Mouse (Mus musculus): Measurements from ENCODE around the gene Rpl29. TPM values are rescaled to one million over a fixed set of nuclear protein-coding genes. Genes with fewer than 3 reads are reported as not detected.

The Rpl29 gene
- 867 TPM for total RNA-seq (2023)

DNA sequence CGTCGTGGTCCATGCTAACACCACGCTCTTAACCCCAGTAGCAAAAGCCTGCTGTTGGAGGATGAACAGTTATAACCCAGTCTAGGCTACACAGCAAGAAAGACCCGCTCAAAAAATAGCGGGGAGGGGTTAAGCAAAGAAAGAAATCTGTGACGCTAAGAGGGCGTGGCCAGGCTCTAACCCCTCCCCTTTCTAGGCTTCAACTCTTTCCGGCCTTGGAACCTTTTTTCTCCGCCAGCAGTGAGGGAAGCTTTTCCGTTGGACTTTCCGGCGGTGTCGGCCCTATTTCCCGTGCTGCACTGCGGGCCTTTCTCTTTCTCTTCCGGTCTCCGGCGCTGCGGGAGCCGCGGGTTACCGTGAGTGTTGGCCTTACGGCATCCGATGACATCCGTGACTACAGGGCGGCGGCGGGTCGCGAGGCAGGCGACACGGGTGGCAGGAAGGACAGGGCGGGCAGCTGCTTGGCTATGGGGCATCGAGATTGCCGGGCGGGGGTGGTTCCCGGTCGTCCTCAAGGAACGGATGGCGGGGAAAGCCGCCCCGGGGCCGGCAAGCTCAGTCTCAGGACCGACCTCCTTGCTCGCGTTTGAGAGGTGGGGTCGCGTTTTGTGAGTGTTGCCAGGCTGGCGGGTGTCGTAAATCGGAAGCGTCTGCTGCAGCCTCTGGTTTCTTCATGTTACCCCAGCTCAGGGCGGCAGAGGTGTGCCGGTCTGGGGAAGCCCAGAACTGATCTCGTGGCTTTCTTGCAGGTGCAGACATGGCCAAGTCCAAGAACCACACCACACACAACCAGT, at the start of gene Rpl29:
Gene Rpl29 (plus strand): TSS at position 234 of the 794 bp plus-strand sequence.

DNA sequence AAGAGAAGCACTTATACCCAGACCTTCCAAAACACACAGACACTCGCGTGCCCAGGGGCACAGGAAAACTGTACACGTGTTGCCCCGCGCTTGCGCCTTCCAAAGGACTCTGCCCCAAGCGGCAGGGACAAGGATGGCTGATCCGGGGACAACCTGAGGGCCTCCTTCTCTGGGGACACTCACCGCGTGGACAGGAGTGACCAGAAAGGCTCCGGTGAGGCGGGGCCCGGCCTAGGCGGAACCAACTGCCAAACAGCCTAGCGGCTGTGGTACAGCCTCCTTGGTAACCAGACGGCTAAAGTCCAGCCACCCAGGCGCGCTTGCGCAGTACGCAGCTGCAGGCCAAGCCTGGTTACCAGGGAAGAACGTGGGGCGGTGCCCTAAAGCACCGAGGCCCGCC, 18.1 kb downstream of the Rpl29 start, which contains the start of the genes Abhd14b and Abhd14a:
Gene Abhd14b (plus strand): TSS at position 112 of the 400 bp plus-strand sequence.
Gene Abhd14a (minus strand): TSS at position 331 of the 400 bp plus-strand sequence.

DNA sequence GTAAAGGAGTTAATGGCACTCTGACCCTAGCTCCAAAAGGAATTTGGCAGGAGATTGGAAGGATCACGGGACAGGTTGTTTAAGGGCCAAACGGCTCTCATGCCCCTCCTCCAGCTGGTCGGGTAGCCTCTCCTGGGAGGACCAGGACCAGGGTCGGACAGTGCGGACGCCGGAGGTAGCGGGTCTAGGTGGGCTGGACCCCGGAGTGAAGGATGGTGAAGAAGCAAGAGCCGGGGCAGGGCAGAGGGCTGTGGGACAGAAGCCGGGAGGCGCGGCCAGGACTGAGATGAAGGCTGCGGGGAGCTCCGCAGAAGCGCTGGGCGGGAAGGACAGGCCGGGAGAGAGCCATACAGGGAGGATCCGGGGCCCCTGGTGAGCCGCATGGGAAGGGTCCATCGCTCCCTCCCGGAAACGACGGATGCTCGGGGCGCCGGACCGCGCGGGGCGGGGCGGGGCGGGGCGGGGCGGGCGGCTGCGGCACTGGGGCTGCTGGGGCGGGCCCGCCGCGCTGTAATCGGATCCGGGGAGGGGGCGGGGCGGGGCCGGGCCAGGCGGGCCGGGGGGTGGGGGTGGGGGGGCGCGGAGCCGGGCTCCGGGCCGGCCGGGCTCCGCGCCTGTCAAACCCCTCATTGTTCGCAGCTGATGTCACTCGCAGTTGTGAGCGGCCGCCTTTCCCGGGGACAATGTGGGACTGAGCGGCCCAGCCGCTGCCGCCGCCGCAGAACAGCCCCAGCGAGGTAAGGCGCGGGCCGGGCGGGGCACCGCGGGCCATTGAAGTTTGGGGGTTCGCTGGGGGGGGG, 24.2 kb downstream of the Rpl29 start, which contains the start of gene Pcbp4:
Gene Pcbp4 (plus strand): TSS at position 21 of the 800 bp plus-strand sequence.

DNA sequence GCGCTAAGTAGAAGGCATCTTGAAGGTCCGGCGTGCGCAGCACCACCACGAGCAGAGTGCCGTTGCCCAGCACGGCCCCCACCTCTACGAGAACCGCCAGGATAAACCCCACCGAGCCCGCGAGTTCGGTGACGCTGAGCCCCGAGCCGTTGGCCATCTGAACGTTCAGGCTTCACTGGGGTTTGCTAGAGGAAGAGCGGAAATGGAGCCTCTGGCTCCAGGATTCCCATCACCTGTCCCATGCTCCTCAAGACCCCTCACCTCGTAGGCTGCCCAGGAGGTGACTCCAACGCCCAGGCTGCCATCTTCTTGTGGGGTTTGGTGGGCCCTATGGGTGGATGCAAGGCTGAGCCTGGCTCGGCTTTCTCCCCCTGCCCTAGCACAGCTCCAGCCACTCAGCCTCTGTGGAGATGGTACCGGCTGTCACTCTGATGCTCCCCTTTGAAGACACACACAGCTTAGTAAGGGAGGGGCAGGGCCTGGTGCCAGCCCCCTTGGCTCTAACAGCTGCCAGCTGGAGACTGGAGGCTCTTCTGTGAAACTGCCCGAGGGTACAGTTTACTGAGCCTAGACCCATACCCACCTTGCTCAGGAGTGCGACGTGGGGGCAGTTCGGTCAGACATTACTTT, 36.4 kb downstream of the Rpl29 start, which contains the start of gene Gpr62:
Gene Gpr62 (minus strand): TSS at position 368 of the 630 bp plus-strand sequence.

DNA sequence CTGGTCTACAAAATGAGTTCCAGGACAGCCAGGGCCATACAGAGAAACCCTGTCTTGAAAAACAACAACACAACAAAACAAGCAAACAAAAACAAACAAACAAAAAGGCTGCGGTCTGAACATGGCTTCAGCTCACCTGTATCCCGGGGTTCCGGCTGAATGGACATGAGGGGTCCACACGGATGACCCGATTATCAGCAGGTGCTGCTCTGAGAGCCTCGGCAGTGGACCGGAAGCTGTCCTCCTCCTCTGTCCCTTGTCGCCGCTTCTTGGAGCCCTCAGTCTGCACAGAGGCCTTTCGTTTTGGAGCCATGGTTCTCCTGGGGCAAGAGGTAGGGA, 46.4 kb downstream of the Rpl29 start, which contains the start of gene Rrp9:
Gene Rrp9 (plus strand): TSS at position 301 of the 339 bp plus-strand sequence.

DNA sequence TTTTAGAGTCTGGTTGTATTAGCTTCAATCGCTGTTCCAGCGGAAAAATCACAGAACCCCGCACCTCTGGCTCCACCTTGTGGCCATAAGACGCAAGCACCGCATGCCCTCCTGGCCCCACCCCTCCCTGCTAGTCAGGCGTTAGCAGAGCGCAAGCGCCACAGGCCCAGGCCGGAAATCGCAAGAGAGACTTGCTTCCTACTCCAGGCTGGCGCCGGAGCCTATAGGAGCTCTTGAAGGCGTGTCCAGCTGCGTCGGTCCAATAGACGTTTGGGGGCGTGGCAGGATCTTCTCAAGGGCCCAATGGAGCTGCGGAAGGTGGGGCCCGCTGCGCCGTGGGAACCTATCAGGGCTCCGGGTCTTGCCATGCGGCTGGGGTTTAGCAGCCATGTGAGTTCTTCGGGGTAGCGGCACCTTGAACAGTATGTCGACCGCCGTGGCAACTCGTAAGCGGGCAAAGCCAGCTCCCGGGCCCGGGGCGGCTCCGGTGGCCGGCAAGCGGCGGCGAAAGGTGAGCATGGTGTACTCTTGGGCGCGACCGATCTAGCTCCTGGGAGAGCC, 47.8 kb downstream of the Rpl29 start, which contains the start of gene Parp3:
Gene Parp3 (minus strand): TSS at position 26 of the 561 bp plus-strand sequence.

Other genes with a start within 250 kb of the Rpl29 start
- gene Ppm1m, start 229.7 kb upstream of the Rpl29 start, total RNA-seq (2023): 40.6 TPM
- gene Twf2, start 226.3 kb upstream of the Rpl29 start, total RNA-seq (2023): 121 TPM
- 11.5 TPM for gene Tlr9, start 206.9 kb upstream of the Rpl29 start, total RNA-seq (2023)
- 44.3 TPM for gene Alas1, start 180.8 kb upstream of the Rpl29 start, total RNA-seq (2023)
- 3.0 TPM for gene Poc1a, start 148.4 kb upstream of the Rpl29 start, total RNA-seq (2023)
- 28.0 TPM for gene Dusp7, start 60.8 kb upstream of the Rpl29 start, total RNA-seq (2023)
- 12.5 TPM for gene Acy1, start 8.9 kb downstream of the Rpl29 start, total RNA-seq (2023)
- gene Abhd14b, start 18.0 kb downstream of the Rpl29 start, total RNA-seq (2023): 2.5 TPM
- 12.2 TPM for gene Abhd14a, start 18.2 kb downstream of the Rpl29 start, total RNA-seq (2023)
- 5.0 TPM for gene Pcbp4, start 23.8 kb downstream of the Rpl29 start, total RNA-seq (2023)
- gene Gpr62, start 36.5 kb downstream of the Rpl29 start, total RNA-seq (2023): not detected
- gene Rrp9, start 46.5 kb downstream of the Rpl29 start, total RNA-seq (2023): 86.5 TPM
- 35.9 TPM for gene Parp3, start 47.5 kb downstream of the Rpl29 start, total RNA-seq (2023)
- gene Iqcf1, start 70.5 kb downstream of the Rpl29 start, total RNA-seq (2023): not detected
- not detected for gene Iqcf5, start 85.1 kb downstream of the Rpl29 start, total RNA-seq (2023)
- not detected for gene Iqcf3, start 132.2 kb downstream of the Rpl29 start, total RNA-seq (2023)
- not detected for gene Iqcf4, start 141.5 kb downstream of the Rpl29 start, total RNA-seq (2023)
- gene Iqcf6, start 197.1 kb downstream of the Rpl29 start, total RNA-seq (2023): not detected
- gene Grm2, start 226.6 kb downstream of the Rpl29 start, total RNA-seq (2023): not detected

Data from CD8-positive naive resting alpha-beta T cell, adult 57 days (primary cell).